Mouse (Mus musculus): ENCODE measurements at regions not wholly inside any gene's neighbourhood (a gene's known extent, or its start where the extent isn't known, plus 50 kb on each side); places are given as distances from the start of the nearest gene placed in this dataset.

- TF ChIP-seq EP300 (optimal IDR thresholded peaks at IDR 0.05) (no peak), CTCF (IDR thresholded peaks at IDR 0.05; ENCODE audit: low read depth) (no peak)
Measured at GRCm38 (mm10) chr3:21729328-21729727, 347.1 kb upstream of the Tbl1xr1 start.
